Mouse (Mus musculus): Measurements from ENCODE around the gene Efr3b.

GRCm38 (mm10) chr12:4007181-4007580 lies 31.5 kb downstream of the Efr3b start:
- TF ChIP-seq CTCF (IDR thresholded peaks at IDR 0.05; ENCODE audit: control insufficient read depth, insufficient read depth, insufficient replicate concordance, low read depth, low read length) (no peak), POLR2A (IDR thresholded peaks at IDR 0.05; ENCODE audit: control insufficient read depth, low read depth, low read length) (no peak)
